Mouse (Mus musculus) liver, adult 2 months (tissue): ENCODE results near the gene Banp. TPM values are rescaled to one million over a fixed set of nuclear protein-coding genes. Genes with fewer than 3 reads are reported as not detected.

Experiments
- DNase-seq: peaks from one replicate; pipeline ENCODE4 v3.0.0-alpha.2; 2011; ENCODE audit warnings: low read depth, low spot score; ENCODE audit errors: extremely low read depth
- H3K27ac ChIP-seq: fragments of 200-500 bp; replicated peaks from 2 replicates; pipeline ENCODE4 v1.5.1; 2012; ENCODE audit warnings: low read depth, mild to moderate bottlenecking, control low read depth, inconsistent platforms, low read length; ENCODE audit not compliant: insufficient read depth
- H3K27me3 ChIP-seq: fragments of 200-500 bp; 2 replicates; pipeline ENCODE4 v1.6.1; 2012; ENCODE audit warnings: mild to moderate bottlenecking, moderate library complexity, low read length, inconsistent platforms; ENCODE audit not compliant: control insufficient read depth, insufficient read depth
- H3K36me3 ChIP-seq: fragments of 200-500 bp; 2 replicates; pipeline ENCODE4 v1.6.1; 2012; ENCODE audit warnings: low read length, inconsistent platforms; ENCODE audit not compliant: control insufficient read depth, insufficient read depth
- H3K4me1 ChIP-seq: fragments of 200-500 bp; 2 replicates; pipeline ENCODE4 v1.6.1; 2011; ENCODE audit warnings: low read length; ENCODE audit not compliant: control insufficient read depth, insufficient read depth
- H3K4me3 ChIP-seq: fragments of 200-500 bp; 2 replicates; pipeline ENCODE4 v1.5.1; 2011; ENCODE audit warnings: low read depth, mild to moderate bottlenecking, control low read depth, low read length, moderate library complexity; ENCODE audit not compliant: insufficient read depth
- H3K79me2 ChIP-seq: fragments of 200-500 bp; 2 replicates; pipeline ENCODE4 v1.6.1; 2012; ENCODE audit warnings: inconsistent platforms, mild to moderate bottlenecking, low read length, moderate library complexity; ENCODE audit not compliant: control insufficient read depth, insufficient read depth
- H3K9ac ChIP-seq: fragments of 200-500 bp; 2 replicates; pipeline ENCODE4 v1.6.1; 2012; ENCODE audit warnings: low read depth, mild to moderate bottlenecking, control low read depth, inconsistent platforms, low read length
- CTCF ChIP-seq: fragments of 200-500 bp; IDR thresholded peaks from 2 replicates; pipeline ENCODE4 v1.5.1; 2011; ENCODE audit warnings: low read depth, low read length, control low read depth
- POLR2A ChIP-seq: fragments of 200-500 bp; IDR thresholded peaks from 2 replicates; pipeline ENCODE4 v1.6.1; 2011; ENCODE audit warnings: low read length, control low read depth; ENCODE audit not compliant: insufficient read depth; ENCODE audit errors: extremely low read depth
- WGBS: fragments of 180-500 bp; shearing (Covaris S2); methylation state at CpG from one replicate; pipeline ENCODE4 v1.1.7; 2018; 5-methylcytosine and 5-hydroxymethylcytosine counted together
- polyA plus RNA-seq: library from polyadenylated mRNA; depleted of rRNA; stranded (reverse); fragments of >200 nt; gene quantifications from 2 replicates; pipeline ENCODE4 v1.2.3, GENCODE M21; 2012
- total RNA-seq: library from RNA; depleted of rRNA; stranded (reverse); fragments of >200 nt; gene quantifications from 2 replicates; pipeline ENCODE4 v1.2.3, GENCODE M21; 2014

The Banp gene
- total and polyA plus RNA-seq, 2 experiments, result 9.8 to 38.2 TPM

DNA sequence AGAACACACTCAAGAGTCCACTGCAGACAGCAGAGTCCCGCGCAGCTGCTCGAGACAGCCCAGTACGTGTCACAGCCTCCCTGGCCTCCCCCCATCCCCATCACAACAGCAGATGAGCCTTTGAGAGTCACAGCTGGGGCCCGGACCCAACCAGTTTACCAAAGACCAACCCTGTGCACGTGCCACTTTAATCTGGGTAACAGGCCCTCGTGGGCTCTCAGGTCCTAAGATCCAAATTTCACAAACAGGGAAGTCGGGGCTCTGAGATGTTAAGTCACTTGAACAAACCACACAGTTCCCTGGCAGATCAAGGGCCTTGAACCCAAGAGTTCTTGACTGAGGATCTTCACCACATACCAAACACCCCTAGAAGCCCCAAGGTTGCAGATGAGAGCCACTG lies 28.0 kb upstream of the Banp start:
- Histone ChIP-seq H3K79me2 (no peaks in the 10 kb centered on the region), H3K4me1 (no peaks in the 10 kb centered on the region), H3K27ac (no peak overlapping the region), H3K27me3 (no peaks in the 10 kb centered on the region), H3K9ac (no peak overlapping the region), H3K36me3 (peaks cover 29% of the 10 kb centered on the region; the same call in 1 of the 2 replicates), H3K4me3 (no peak overlapping the region)
- DNase-seq, result no peak
- no peak for TF ChIP-seq CTCF
- WGBS, result 90% methylated on average over 8 of the region's 8 CpGs

DNA sequence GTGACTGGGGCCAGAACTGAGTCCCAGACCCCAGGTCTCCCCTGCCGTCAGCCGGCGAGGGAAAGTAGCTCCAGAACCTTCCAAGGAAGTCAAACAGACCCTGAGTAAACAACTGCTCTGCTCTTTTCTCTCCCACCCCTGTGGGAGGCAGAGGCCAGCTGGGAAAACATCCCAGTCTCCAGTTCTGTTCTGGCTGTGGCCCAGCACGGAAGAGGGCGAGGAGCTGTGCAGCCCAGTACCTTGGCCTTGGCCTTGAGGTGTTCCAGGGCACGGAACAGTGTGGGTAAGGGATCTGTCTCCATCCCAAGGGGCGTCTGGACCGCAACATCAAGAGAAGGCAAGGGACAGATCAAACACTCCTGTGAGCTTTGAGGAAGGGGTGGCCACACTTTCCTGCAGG lies 27.4 kb upstream of the Banp start:
- H3K27ac ChIP-seq, result no peak overlapping the region
- no peak overlapping the region for H3K4me3 ChIP-seq
- DNase-seq, result no peak
- peaks cover 29% of the 10 kb centered on the region; the same call in 1 of the 2 replicates for H3K36me3 ChIP-seq
- H3K27me3 ChIP-seq, result no peaks in the 10 kb centered on the region
- no peaks in the 10 kb centered on the region for H3K79me2 ChIP-seq
- 78% methylated on average over 8 of the region's 8 CpGs for WGBS
- H3K4me1 ChIP-seq, result no peaks in the 10 kb centered on the region
- no peak overlapping the region for H3K9ac ChIP-seq
- TF ChIP-seq CTCF (no peak), POLR2A (no peak)

DNA sequence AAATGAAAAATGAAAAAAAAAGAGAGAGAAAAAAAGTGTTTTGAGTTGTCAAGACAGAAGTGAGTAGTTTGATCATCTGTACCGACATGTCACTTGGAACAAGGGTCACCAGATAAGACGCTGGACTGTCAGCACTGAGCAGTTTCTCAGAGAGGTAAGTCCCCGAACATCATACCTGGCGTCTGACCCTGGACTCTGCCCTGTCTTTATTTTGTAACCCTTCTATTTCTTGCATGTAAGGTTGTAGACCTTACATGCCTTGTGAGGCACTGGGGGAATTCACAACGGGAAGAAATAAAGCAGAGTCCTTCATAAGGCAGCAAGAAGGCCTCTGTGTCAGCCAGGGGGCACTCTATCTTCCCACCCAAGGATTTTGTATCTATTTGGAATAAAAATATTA lies 24.9 kb upstream of the Banp start:
- TF ChIP-seq CTCF (no peak), POLR2A (no peak)
- 67% methylated on average over 5 of the region's 5 CpGs for WGBS
- no peaks in the 10 kb centered on the region for H3K27me3 ChIP-seq
- no peak overlapping the region for H3K9ac ChIP-seq
- DNase-seq, result no peak
- no peak overlapping the region for H3K27ac ChIP-seq
- H3K4me1 ChIP-seq, result no peaks in the 10 kb centered on the region
- peaks cover 30% of the 10 kb centered on the region; the same call in 1 of the 2 replicates for H3K36me3 ChIP-seq
- no peaks in the 10 kb centered on the region for H3K79me2 ChIP-seq
- H3K4me3 ChIP-seq, result no peak overlapping the region

DNA sequence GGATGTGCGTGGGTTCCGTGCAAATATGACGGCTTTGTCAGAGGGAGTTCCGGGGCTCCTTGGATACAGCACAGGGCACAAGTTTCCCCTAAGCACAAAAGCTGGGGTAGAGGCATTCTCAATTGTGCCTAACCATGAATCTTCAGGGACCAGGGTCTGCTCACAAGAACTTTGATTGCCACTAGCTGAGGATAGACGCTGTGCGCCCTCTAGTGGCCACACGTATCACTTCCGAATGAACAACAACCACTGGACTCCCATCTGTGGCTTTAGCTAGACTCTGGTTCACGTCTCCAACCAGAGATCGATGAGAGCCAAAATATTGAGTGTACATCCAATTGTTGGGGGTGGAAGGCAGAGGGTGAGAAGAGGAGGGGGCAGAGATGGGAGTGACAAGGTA lies 23.9 kb upstream of the Banp start:
- WGBS, result 32% methylated on average over 10 of the region's 10 CpGs
- Histone ChIP-seq H3K36me3 (peaks cover 30% of the 10 kb centered on the region; the same call in 1 of the 2 replicates), H3K9ac (no peak overlapping the region), H3K79me2 (no peaks in the 10 kb centered on the region), H3K4me1 (peaks cover 4% of the 10 kb centered on the region), H3K4me3 (no peak overlapping the region), H3K27me3 (no peaks in the 10 kb centered on the region), H3K27ac (no peak overlapping the region)
- TF ChIP-seq POLR2A (no peak), CTCF (peak; percentile 73)
- peak; percentile 66 for DNase-seq

DNA sequence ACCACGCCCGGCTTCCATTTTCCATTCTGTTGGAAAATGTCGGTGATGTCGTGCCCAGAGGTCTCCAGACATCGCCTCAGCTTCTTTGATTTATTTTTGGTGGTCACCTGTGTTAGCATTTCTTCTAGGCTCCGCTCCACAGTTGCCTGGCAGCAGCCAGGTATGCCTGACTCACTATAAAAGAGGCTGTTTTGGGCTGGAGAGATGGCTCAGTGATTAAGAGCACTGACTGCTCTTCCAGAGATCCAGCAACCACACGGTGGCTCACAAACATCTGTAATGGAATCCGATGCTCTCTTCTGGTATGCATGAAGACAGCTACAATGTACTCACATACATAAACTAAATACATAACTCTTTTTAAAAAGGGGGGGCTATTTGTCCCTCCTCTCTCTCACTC lies 23.3 kb upstream of the Banp start:
- Histone ChIP-seq H3K4me3 (no peak overlapping the region), H3K27ac (no peak overlapping the region), H3K9ac (no peak overlapping the region), H3K27me3 (no peaks in the 10 kb centered on the region), H3K4me1 (peaks cover 7% of the 10 kb centered on the region), H3K36me3 (peaks cover 30% of the 10 kb centered on the region; the same call in 1 of the 2 replicates), H3K79me2 (no peaks in the 10 kb centered on the region)
- TF ChIP-seq POLR2A (no peak), CTCF (no peak)
- no peak for DNase-seq
- WGBS, result 72% methylated on average over 8 of the region's 8 CpGs

DNA sequence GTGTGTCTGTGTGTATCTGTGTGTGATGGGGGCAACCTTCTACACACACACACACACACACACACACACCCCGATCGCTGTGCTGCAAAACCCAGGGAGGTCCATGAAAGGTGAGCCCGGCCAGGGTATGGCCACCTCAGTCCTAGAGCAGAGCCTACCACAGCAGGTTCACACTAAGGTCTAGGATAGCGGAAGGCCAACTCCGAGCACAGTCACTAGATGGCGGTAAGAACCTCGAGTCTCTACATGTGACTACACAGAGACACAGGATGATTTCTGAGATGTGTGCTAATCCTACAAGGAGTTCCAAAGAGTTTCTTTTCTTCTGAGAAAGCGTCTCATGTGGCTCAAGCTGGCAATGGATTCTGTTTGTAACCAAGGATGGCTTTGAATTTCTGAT lies 22.2 kb upstream of the Banp start:
- 59% methylated on average over 8 of the region's 8 CpGs for WGBS
- no peaks in the 10 kb centered on the region for H3K79me2 ChIP-seq
- no peak overlapping the region for H3K27ac ChIP-seq
- H3K27me3 ChIP-seq, result no peaks in the 10 kb centered on the region
- no peak overlapping the region for H3K4me3 ChIP-seq
- peak; percentile 49 for DNase-seq
- H3K9ac ChIP-seq, result no peak overlapping the region
- peaks cover 23% of the 10 kb centered on the region; the same call in 1 of the 2 replicates for H3K36me3 ChIP-seq
- peaks cover 13% of the 10 kb centered on the region for H3K4me1 ChIP-seq
- TF ChIP-seq CTCF (peak; percentile 57; the same call in 1 of the 2 replicates), POLR2A (no peak)
